Mouse (Mus musculus) ES-Bruce4 (cell line): ENCODE measurements around the gene Sap18b. TPM values are rescaled to one million over a fixed set of nuclear protein-coding genes. Genes with fewer than 3 reads are reported as not detected.

Experiments used
- H3K27ac ChIP-seq: 2 replicates; pipeline ENCODE4 v1.5.1; 2012; ENCODE audit warnings: low read length, inconsistent platforms; ENCODE audit not compliant: insufficient read depth
- H3K27me3 ChIP-seq: 2 replicates; pipeline ENCODE4 v1.6.1; 2012; ENCODE audit warnings: mild to moderate bottlenecking, low read length, inconsistent platforms; ENCODE audit not compliant: control insufficient read depth, poor library complexity, insufficient read depth, severe bottlenecking
- H3K36me3 ChIP-seq: 2 replicates; pipeline ENCODE4 v1.6.1; 2012; ENCODE audit warnings: inconsistent platforms, mild to moderate bottlenecking, low read length, moderate library complexity; ENCODE audit not compliant: control insufficient read depth, poor library complexity, insufficient read depth, severe bottlenecking
- H3K4me1 ChIP-seq: one replicate; pipeline ENCODE4 v1.8.1; 2011; ENCODE audit warnings: low read length; ENCODE audit not compliant: control insufficient read depth, insufficient read depth
- H3K4me3 ChIP-seq: 2 replicates; pipeline ENCODE4 v1.5.1; 2011; ENCODE audit warnings: low read depth, mild to moderate bottlenecking, low read length
- H3K9ac ChIP-seq: 2 replicates; pipeline ENCODE4 v1.6.1; 2012; ENCODE audit warnings: low read depth, mild to moderate bottlenecking, inconsistent platforms; ENCODE audit not compliant: poor library complexity, severe bottlenecking
- H3K9me3 ChIP-seq: replicated peaks from 2 replicates; pipeline ENCODE4 v1.6.1; 2012; ENCODE audit warnings: mild to moderate bottlenecking, low read length, inconsistent platforms; ENCODE audit not compliant: control insufficient read depth, poor library complexity, insufficient read depth, severe bottlenecking
- CTCF ChIP-seq: IDR thresholded peaks from one replicate; pipeline ENCODE4 v1.8.1; 2011; ENCODE audit warnings: low read depth, low read length
- EP300 ChIP-seq: IDR thresholded peaks from 2 replicates; pipeline ENCODE4 v1.6.1; 2011; ENCODE audit warnings: low read depth, low read length; ENCODE audit not compliant: insufficient read depth
- POLR2A ChIP-seq: IDR thresholded peaks from one replicate; pipeline ENCODE4 v1.8.1; 2011; ENCODE audit warnings: low read length; ENCODE audit not compliant: insufficient read depth
- polyA plus RNA-seq: library from polyadenylated mRNA; stranded (reverse); fragments of >200 nt; gene quantifications from 2 replicates; pipeline ENCODE4 v1.2.4, GENCODE M21; 2011; ENCODE audit warnings: low read depth; ENCODE audit not compliant: missing spikeins, insufficient read depth, insufficient read length

Gene Sap18b
- polyA plus RNA-seq, 1 experiment, result 169 TPM

GRCm38 (mm10) chr8:95816044-95816708 lies 9.0 kb upstream of the Sap18b start:
- H3K4me1 ChIP-seq, result peaks cover 13% of the 10 kb centered on the region
- TF ChIP-seq EP300, result no peak
- no peak for TF ChIP-seq POLR2A
- no peak for TF ChIP-seq CTCF
- H3K9ac ChIP-seq, result no peak overlapping the region
- H3K36me3 ChIP-seq, result no peaks in the 10 kb centered on the region
- H3K27me3 ChIP-seq, result no peaks in the 10 kb centered on the region
- no peaks in the 10 kb centered on the region for H3K9me3 ChIP-seq
- H3K27ac ChIP-seq, result peak overlapping the region; percentile 81
- H3K4me3 ChIP-seq, result peak overlapping the region; percentile 27; the same call in 1 of the 2 replicates

GRCm38 (mm10) chr8:95817597-95817996 lies 7.5 kb upstream of the Sap18b start:
- Histone ChIP-seq H3K36me3 (no peaks in the 10 kb centered on the region), H3K27ac (peak overlapping the region; percentile 87), H3K9me3 (no peaks in the 10 kb centered on the region), H3K9ac (no peak overlapping the region), H3K4me1 (peaks cover 13% of the 10 kb centered on the region), H3K27me3 (no peaks in the 10 kb centered on the region), H3K4me3 (no peak overlapping the region)
- TF ChIP-seq EP300 (peak; percentile 84), POLR2A (no peak), CTCF (no peak)

- Histone ChIP-seq H3K4me1 (peaks cover 13% of the 10 kb centered on the region), H3K9ac (no peak overlapping the region), H3K27me3 (no peaks in the 10 kb centered on the region), H3K27ac (peak overlapping the region; percentile 87), H3K9me3 (no peaks in the 10 kb centered on the region), H3K36me3 (no peaks in the 10 kb centered on the region), H3K4me3 (no peak overlapping the region)
- TF ChIP-seq POLR2A, result no peak
- TF ChIP-seq EP300, result no peak
- TF ChIP-seq CTCF, result no peak
These were observed 6.9 kb upstream of the Sap18b start for GRCm38 (mm10) chr8:95818211-95818610.

- no peak for TF ChIP-seq EP300
- TF ChIP-seq CTCF, result no peak
- no peak for TF ChIP-seq POLR2A
- Histone ChIP-seq H3K27me3 (no peaks in the 10 kb centered on the region), H3K4me3 (no peak overlapping the region)
These were observed 3.9 kb upstream of the Sap18b start for GRCm38 (mm10) chr8:95821266-95821665.

GRCm38 (mm10) chr8:95822096-95822495 lies 3.0 kb upstream of the Sap18b start:
- Histone ChIP-seq H3K9me3 (no peaks in the 10 kb centered on the region), H3K9ac (no peak overlapping the region), H3K36me3 (no peaks in the 10 kb centered on the region), H3K4me3 (no peak overlapping the region), H3K4me1 (peaks cover 10% of the 10 kb centered on the region), H3K27me3 (no peaks in the 10 kb centered on the region), H3K27ac (no peak overlapping the region)
- TF ChIP-seq CTCF (no peak), POLR2A (no peak), EP300 (no peak)

More at GRCm38 (mm10) chr8:95821266-95821665, 3.9 kb upstream of the Sap18b start:
- Histone ChIP-seq H3K27ac (no peak overlapping the region), H3K36me3 (no peaks in the 10 kb centered on the region), H3K9ac (no peak overlapping the region), H3K4me1 (peaks cover 14% of the 10 kb centered on the region), H3K9me3 (no peaks in the 10 kb centered on the region)

GRCm38 (mm10) chr8:95822699-95823098 lies 2.4 kb upstream of the Sap18b start:
- no peak overlapping the region for H3K9ac ChIP-seq
- H3K9me3 ChIP-seq, result no peaks in the 10 kb centered on the region
- H3K36me3 ChIP-seq, result no peaks in the 10 kb centered on the region
- H3K4me1 ChIP-seq, result peaks cover 8% of the 10 kb centered on the region
- no peak for TF ChIP-seq POLR2A
- H3K4me3 ChIP-seq, result no peak overlapping the region
- no peaks in the 10 kb centered on the region for H3K27me3 ChIP-seq
- no peak overlapping the region for H3K27ac ChIP-seq
